Mouse (Mus musculus) midbrain, embryonic 14.5 days (tissue): ENCODE measurements around the gene Prss34. TPM values are rescaled to one million over a fixed set of nuclear protein-coding genes. Genes with fewer than 3 reads are reported as not detected.

Experiments used
- ATAC-seq: fragments of 200-750 bp; cut with Nextera tagmentation; 2 replicates; pipeline ENCODE4 v1.8.0; 2017; ENCODE audit warnings: moderate number of reproducible peaks, moderate library complexity; ENCODE audit not compliant: low FRiP score, low TSS enrichment
- DNase-seq: peaks from one replicate; pipeline ENCODE4 v3.0.0-alpha.2; 2015
- H3K27ac ChIP-seq: fragments of 300-500 bp; sonication (generic); replicated peaks from 2 replicates; pipeline ENCODE4 v1.5.1; 2014; ENCODE audit warnings: mild to moderate bottlenecking, low read depth, low read length, moderate library complexity
- H3K27me3 ChIP-seq: fragments of 300-500 bp; sonication (generic); 2 replicates; pipeline ENCODE4 v1.6.1; 2014; ENCODE audit warnings: low read length, control low read depth, mixed read lengths; ENCODE audit not compliant: control insufficient read depth, insufficient read depth
- H3K36me3 ChIP-seq: fragments of 300-500 bp; sonication (generic); 2 replicates; pipeline ENCODE4 v1.6.1; 2014; ENCODE audit warnings: low read length, control low read depth; ENCODE audit not compliant: control insufficient read depth, insufficient read depth
- H3K4me1 ChIP-seq: fragments of 300-500 bp; sonication (generic); 2 replicates; pipeline ENCODE4 v1.6.1; 2014; ENCODE audit warnings: mild to moderate bottlenecking, antibody characterized with exemption, low read length, control low read depth; ENCODE audit not compliant: control insufficient read depth, insufficient read depth
- H3K4me2 ChIP-seq: fragments of 300-500 bp; sonication (generic); 2 replicates; pipeline ENCODE4 v1.6.1; 2014; ENCODE audit warnings: mild to moderate bottlenecking, low read length, moderate library complexity
- H3K4me3 ChIP-seq: fragments of 300-500 bp; sonication (generic); replicated peaks from 2 replicates; pipeline ENCODE4 v1.5.1; 2014; ENCODE audit warnings: low read depth, low read length
- H3K9ac ChIP-seq: fragments of 300-500 bp; sonication (generic); replicated peaks from 2 replicates; pipeline ENCODE4 v1.6.1; 2014; ENCODE audit warnings: mild to moderate bottlenecking, low read length, moderate library complexity
- H3K9me3 ChIP-seq: fragments of 300-500 bp; sonication (generic); 2 replicates; pipeline ENCODE4 v1.6.1; 2016; ENCODE audit warnings: low read length, control low read depth, mixed read lengths; ENCODE audit not compliant: control insufficient read depth
- WGBS: fragments of 180-500 bp; shearing (Covaris S2); extraction: QIAGEN DNeasy Blood & Tissue Kit; methylation state at CpG from one replicate; pipeline ENCODE4 v1.1.7; 2014; 5-methylcytosine and 5-hydroxymethylcytosine counted together
- polyA plus RNA-seq: library from polyadenylated mRNA; unstranded; fragments of >200 nt; fragmentation: Nextera tagmentation; extraction: Ambion mirVana; gene quantifications from 2 replicates; pipeline ENCODE4 v1.2.1, GENCODE M21; 2014

Prss34 gene
- polyA plus RNA-seq, 1 experiment from 2014 or later: not detected

DNA sequence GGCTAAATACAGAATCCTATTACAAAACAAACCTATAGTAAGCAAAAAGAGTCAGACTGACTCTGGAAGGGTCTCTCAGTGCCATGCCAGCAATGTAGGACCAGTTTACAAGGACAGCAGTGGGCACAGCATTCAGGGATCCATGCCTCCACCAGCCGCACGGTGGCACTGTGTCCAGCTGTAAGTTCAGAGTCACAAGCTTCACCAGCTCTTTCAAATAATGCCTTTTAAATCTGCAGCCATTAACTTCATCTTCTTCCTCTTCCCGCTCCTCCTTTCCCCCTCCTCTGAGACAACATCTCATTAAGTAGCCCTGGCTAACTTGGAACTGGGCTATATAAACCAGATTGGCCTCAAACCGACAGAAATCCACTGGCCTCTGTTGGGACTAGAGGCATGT is 9.4 kb upstream of the Prss34 start:
- 26% methylated on average over 4 of the region's 4 CpGs for WGBS
- Histone ChIP-seq H3K36me3 (no peaks in the 10 kb centered on the region), H3K4me1 (no peaks in the 10 kb centered on the region), H3K27me3 (no peaks in the 10 kb centered on the region), H3K4me2 (no peak overlapping the region), H3K9me3 (no peaks in the 10 kb centered on the region), H3K27ac (no peak overlapping the region), H3K9ac (no peak overlapping the region), H3K4me3 (no peak overlapping the region)
- no peak for ATAC-seq
- peak; percentile 78 for DNase-seq

DNA sequence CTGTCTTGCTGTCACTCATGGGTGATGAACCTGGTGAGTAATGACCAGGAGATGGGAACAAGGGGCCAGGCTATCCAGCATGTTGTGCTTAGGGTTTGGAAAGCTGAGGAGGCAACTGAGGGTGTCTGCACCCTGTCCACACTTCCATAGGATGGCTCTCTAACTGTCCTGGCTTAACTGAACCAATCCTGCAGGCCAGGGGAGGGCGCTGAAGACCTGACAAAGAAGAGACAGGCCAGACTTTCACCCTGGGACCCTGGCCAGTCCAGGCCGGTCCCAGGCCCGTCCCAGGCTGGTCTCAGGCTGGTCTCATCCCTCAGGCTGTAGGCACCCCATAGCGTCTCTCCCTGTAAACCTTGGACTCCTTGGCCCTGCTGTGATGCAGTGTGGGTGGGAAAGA is 7.8 kb upstream of the Prss34 start:
- Histone ChIP-seq H3K4me1 (no peaks in the 10 kb centered on the region), H3K4me2 (no peak overlapping the region), H3K9me3 (no peaks in the 10 kb centered on the region), H3K27ac (no peak overlapping the region), H3K9ac (no peak overlapping the region), H3K27me3 (no peaks in the 10 kb centered on the region), H3K36me3 (no peaks in the 10 kb centered on the region), H3K4me3 (no peak overlapping the region)
- DNase-seq (no peak), ATAC-seq (no peak)
- 30% methylated on average over 4 of the region's 4 CpGs for WGBS

DNA sequence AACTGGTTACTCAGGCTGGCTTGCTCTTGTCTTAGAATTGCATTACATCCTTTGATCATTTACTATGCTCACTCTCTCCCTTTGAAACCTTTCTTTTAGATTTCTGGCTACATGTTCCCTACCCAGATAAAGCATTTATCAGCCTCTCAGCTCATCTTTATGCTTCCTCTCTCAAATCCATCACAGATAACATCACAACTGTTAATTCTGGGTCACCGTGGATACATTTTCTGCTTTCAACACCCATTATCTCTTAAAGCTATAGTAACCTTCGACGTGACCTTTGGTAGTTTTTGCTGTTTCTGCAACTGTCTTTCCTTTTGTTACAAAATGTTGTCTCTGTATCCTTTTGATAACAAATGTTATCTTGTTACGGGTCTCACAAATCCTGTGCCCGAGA is 4.7 kb upstream of the Prss34 start:
- 78% methylated on average over 5 of the region's 5 CpGs for WGBS
- H3K27ac ChIP-seq: no peak overlapping the region
- H3K4me1 ChIP-seq: no peaks in the 10 kb centered on the region
- H3K36me3 ChIP-seq: no peaks in the 10 kb centered on the region
- H3K27me3 ChIP-seq: no peaks in the 10 kb centered on the region
- DNase-seq (no peak), ATAC-seq (no peak)
- H3K4me3 ChIP-seq: no peak overlapping the region
- H3K4me2 ChIP-seq: no peak overlapping the region
- no peaks in the 10 kb centered on the region for H3K9me3 ChIP-seq
- no peak overlapping the region for H3K9ac ChIP-seq

DNA sequence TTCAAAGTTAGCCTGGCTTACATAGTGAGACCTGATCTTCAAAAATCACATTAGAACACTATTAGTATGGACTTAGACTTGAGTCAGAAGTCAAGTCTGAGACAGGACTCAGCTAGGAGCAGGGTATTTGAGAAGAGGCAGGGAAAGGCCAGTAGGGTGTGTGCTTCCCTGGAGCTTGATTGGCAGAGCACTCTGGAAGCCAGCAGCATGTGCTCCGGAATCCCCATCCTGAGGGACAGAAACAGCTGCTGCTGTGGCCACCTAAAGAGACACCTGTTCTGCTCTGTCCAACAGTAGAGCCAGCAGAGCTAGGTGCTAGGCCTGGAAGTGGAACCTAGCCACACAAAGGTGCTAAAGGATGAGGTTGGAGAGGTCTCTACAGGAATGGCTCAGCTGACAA is 4.1 kb upstream of the Prss34 start:
- Histone ChIP-seq H3K27ac (no peak overlapping the region), H3K4me3 (no peak overlapping the region), H3K27me3 (no peaks in the 10 kb centered on the region), H3K4me2 (no peak overlapping the region), H3K9me3 (no peaks in the 10 kb centered on the region), H3K36me3 (no peaks in the 10 kb centered on the region), H3K4me1 (no peaks in the 10 kb centered on the region), H3K9ac (no peak overlapping the region)
- WGBS: 54% methylated on average over 1 of the region's 1 CpGs
- DNase-seq (no peak), ATAC-seq (no peak)

DNA sequence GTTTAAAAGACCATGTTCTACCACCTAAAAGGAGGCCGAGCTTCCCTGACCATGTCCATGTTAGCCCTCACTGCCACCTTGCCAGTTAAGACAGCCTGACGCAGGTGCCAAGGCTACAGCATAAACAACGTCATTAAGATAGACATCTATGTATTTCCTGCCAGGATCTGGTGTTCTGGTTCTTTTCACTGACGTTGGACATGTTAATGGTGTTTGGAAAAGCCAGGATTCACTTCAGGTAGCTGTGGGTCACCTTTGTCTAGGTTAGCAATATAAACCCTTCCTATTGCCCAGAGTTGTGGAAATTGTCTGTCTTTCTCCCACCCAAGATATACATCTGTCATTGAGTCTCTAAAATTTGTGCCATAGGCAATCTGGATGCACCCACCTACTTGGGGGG is 10.2 kb downstream of the Prss34 start, which contains the start of gene Prss28:
Prss28 (plus strand) TSS at position 301 of the 400 bp plus-strand sequence.
- WGBS: 82% methylated on average over 4 of the region's 4 CpGs
- no peak within 1 kb of the TSS for H3K27ac ChIP-seq
- H3K4me3 ChIP-seq: no peak within 1 kb of the TSS
- no peak for DNase-seq
- H3K9ac ChIP-seq: no peak within 1 kb of the TSS
- no peak within 1 kb of the TSS for H3K4me2 ChIP-seq
- no peaks in the 10 kb centered on the region for H3K36me3 ChIP-seq
- no peaks in the 10 kb centered on the region for H3K27me3 ChIP-seq
- ATAC-seq: no peak
- H3K4me1 ChIP-seq: no peaks in the 10 kb centered on the region
- H3K9me3 ChIP-seq: no peaks in the 10 kb centered on the region

DNA sequence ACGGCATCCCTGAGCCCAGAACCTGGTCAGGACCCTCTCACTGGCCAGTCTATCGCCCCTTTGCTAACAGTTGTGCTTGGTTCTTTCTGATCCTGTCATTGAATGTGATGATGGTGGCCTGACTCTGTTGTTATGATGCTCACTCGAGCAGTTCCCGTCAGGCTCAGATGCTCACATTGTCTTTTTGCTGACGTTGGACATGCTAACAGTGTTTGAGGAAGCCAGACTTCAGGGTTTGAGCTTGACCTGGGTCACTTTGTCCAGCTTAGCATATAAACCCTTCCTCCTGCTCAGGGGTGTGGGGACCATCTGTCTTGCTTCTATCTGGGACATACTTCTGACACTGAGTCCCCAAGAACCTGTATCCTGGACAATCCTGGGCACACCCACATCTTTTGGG is 20.2 kb downstream of the Prss34 start, which contains the start of gene Prss29:
Prss29 (plus strand) TSS at position 301 of the 400 bp plus-strand sequence.
- Histone ChIP-seq H3K27ac (no peak within 1 kb of the TSS), H3K4me3 (no peak within 1 kb of the TSS), H3K4me1 (no peaks in the 10 kb centered on the region), H3K27me3 (no peaks in the 10 kb centered on the region), H3K9me3 (no peaks in the 10 kb centered on the region), H3K9ac (no peak within 1 kb of the TSS), H3K4me2 (no peak within 1 kb of the TSS), H3K36me3 (no peaks in the 10 kb centered on the region)
- ATAC-seq: no peak
- no peak for DNase-seq
- 79% methylated on average over 5 of the region's 5 CpGs for WGBS

DNA sequence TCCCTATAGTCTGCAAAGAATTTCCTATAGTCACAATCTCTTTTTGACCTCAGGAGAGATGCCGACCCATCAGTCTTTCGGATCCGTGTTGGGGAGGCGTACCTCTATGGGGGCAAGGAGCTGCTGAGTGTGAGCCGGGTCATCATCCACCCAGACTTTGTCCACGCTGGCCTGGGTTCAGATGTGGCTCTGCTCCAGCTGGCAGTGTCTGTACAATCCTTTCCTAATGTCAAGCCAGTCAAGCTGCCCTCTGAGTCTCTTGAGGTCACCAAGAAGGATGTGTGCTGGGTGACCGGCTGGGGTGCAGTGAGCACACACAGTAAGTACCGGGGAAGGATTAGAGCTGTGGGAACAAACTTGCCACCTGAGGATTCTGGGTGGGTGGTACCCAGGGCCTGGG is 22.6 kb downstream of the Prss34 start:
- Histone ChIP-seq H3K4me2 (no peak overlapping the region), H3K27ac (no peak overlapping the region), H3K4me3 (no peak overlapping the region), H3K27me3 (no peaks in the 10 kb centered on the region), H3K4me1 (no peaks in the 10 kb centered on the region), H3K9ac (no peak overlapping the region), H3K9me3 (no peaks in the 10 kb centered on the region), H3K36me3 (no peaks in the 10 kb centered on the region)
- 92% methylated on average over 8 of the region's 8 CpGs for WGBS
- no peak for DNase-seq
- ATAC-seq: no peak

DNA sequence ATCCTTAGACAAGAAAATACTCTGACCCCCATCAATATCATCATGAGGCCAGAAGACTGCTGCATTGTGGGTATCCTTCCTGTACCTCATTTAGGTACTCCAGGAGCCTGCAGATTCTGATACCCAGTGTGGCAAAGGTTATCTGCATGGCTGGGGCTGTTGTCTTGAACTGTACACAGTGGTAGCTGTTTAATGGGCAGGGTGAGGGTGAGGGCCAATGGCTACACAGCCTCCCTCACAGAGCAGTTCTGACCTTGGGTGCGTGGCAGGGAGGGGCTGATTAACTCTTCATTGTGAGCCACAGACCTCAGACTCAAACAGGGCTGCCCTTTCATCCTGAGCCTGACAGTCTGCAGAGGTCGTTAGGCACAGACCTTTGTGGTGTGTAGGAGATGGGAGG is 24.7 kb downstream of the Prss34 start:
- Histone ChIP-seq H3K27me3 (no peaks in the 10 kb centered on the region), H3K4me3 (no peak overlapping the region), H3K4me2 (no peak overlapping the region), H3K9ac (no peak overlapping the region), H3K9me3 (no peaks in the 10 kb centered on the region), H3K4me1 (no peaks in the 10 kb centered on the region), H3K36me3 (no peaks in the 10 kb centered on the region), H3K27ac (no peak overlapping the region)
- DNase-seq (no peak), ATAC-seq (no peak)
- 35% methylated on average over 2 of the region's 2 CpGs for WGBS

DNA sequence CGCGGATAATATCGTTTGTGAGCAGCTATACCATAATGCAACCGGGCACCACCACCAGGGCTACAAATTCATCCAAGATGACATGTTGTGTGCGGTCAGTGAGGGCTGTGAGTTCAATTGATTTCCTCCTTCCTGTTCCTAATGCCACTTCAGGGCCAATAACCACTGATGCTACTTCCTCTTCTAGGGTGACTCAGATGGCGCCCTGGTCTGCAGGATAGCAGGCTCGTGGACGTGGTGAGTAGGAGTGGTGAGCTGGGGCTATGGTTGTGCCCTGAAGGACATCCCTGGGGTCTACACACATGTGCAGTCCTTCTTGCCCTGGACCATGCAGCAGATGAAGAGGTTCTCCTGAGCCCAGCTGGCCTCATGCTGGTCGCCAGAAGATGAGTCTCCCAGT is 34.1 kb downstream of the Prss34 start:
- ATAC-seq (no peak), DNase-seq (no peak)
- H3K4me2 ChIP-seq: no peak overlapping the region
- no peaks in the 10 kb centered on the region for H3K36me3 ChIP-seq
- WGBS: 81% methylated on average over 9 of the region's 9 CpGs
- H3K4me1 ChIP-seq: no peaks in the 10 kb centered on the region
- no peak overlapping the region for H3K9ac ChIP-seq
- no peaks in the 10 kb centered on the region for H3K27me3 ChIP-seq
- no peaks in the 10 kb centered on the region for H3K9me3 ChIP-seq
- no peak overlapping the region for H3K27ac ChIP-seq
- H3K4me3 ChIP-seq: no peak overlapping the region
